ENCODE assay signal across 24 mouse cellular contexts in genomic region chr14:110224678-110225446, GRCm38 (mm10).
DNase-seq lines count a peak whose midpoint lies in the region; ATAC-seq and TF ChIP-seq lines count a peak whose summit lies in the region.
"Had no signal": no experiment of that assay in that cellular context is flagged by ENCODE, and none has a peak within 500 bp of the region (broad histone marks: within the 10 kb centered on the region; RNA-seq: fewer than 3 reads in every experiment).

No protein-coding gene starts in this region.

- H3K9me3 ChIP-seq in lung, embryonic 15.5 days = no peaks in the 10 kb centered on the region
- no peaks in the 10 kb centered on the region for H3K9me3 ChIP-seq in midbrain, embryonic 11.5 days (ENCODE audit: control insufficient read depth, low read length)
- no peaks in the 10 kb centered on the region for H3K9me3 ChIP-seq in midbrain, embryonic 14.5 days (ENCODE audit: control insufficient read depth, low read length)
- H3K9me3 ChIP-seq: forebrain, embryonic 10.5 days; forebrain, embryonic 13.5 days; heart, embryonic 12.5 days; heart, embryonic 15.5 days; hindbrain, embryonic 10.5 days; hindbrain, embryonic 13.5 days had no signal

- DNase-seq in lung, postnatal 36 days = no peak
- peak; percentile 78 for DNase-seq in midbrain, embryonic 11.5 days (ENCODE audit: low spot score, missing footprints)
- DNase-seq in midbrain, embryonic 14.5 days = no peak
- DNase-seq in retina, embryonic 14.5 days (ENCODE audit: low spot score) = peak; percentile 6
- DNase-seq in kidney, adult 9 months = no peak
- DNase-seq in thymus, adult 2 months = no peak
- DNase-seq: adrenal gland, adult 8-10 months; adrenal gland, postnatal 36 days; cerebellum, adult 11-12 months; cerebellum, adult 9-10 months; cerebellum, postnatal 14 days; gastrocnemius, postnatal 25 days; heart, adult 18-20 months; heart, postnatal 10 days; heart, postnatal 36 days had no signal

- peak; percentile 89; the same call in 1 of the 2 replicates for ATAC-seq in lung, embryonic 15.5 days (ENCODE audit: borderline replicate concordance, extremely low read depth, low FRiP score, low TSS enrichment)
- no peak for ATAC-seq in midbrain, embryonic 11.5 days (ENCODE audit: low FRiP score)
- ATAC-seq in midbrain, embryonic 14.5 days (ENCODE audit: low FRiP score, low TSS enrichment) = no peak
- ATAC-seq: CD4-positive, CD25-positive, alpha-beta regulatory T cell, adult 4 months; forebrain, embryonic 13.5 days; hindbrain, embryonic 16.5 days had no signal

- H3K27me3 ChIP-seq in lung, embryonic 15.5 days = no peaks in the 10 kb centered on the region
- no peaks in the 10 kb centered on the region for H3K27me3 ChIP-seq in midbrain, embryonic 11.5 days (ENCODE audit: control insufficient read depth, insufficient read depth, low read length)
- H3K27me3 ChIP-seq in midbrain, embryonic 14.5 days (ENCODE audit: control insufficient read depth, insufficient read depth, low read length) = no peaks in the 10 kb centered on the region
- H3K27me3 ChIP-seq in thymus, adult 2 months (ENCODE audit: control insufficient read depth, insufficient read depth, low read length) = no peaks in the 10 kb centered on the region
- H3K27me3 ChIP-seq: forebrain, embryonic 13.5 days; heart, embryonic 12.5 days; heart, embryonic 15.5 days; hindbrain, embryonic 13.5 days had no signal

- 32% methylated on average over 6 of the region's 6 CpGs for WGBS in lung, embryonic 15.5 days
- 83% methylated on average over 6 of the region's 6 CpGs for WGBS in midbrain, embryonic 11.5 days
- WGBS in midbrain, embryonic 14.5 days = 83% methylated on average over 6 of the region's 6 CpGs
- WGBS in thymus, adult 2 months = 88% methylated on average over 6 of the region's 6 CpGs

- no peak for TF ChIP-seq POLR2A in thymus, adult 2 months (IDR thresholded peaks at IDR 0.05; ENCODE audit: control insufficient read depth, extremely low read depth, insufficient read depth, low read length, poor library complexity)

- no peak for TF ChIP-seq CTCF in thymus, adult 2 months (IDR thresholded peaks at IDR 0.05; ENCODE audit: borderline replicate concordance, control insufficient read depth, extremely low read depth, insufficient read depth, low read length, poor library complexity)

- no peak overlapping the region for H3K27ac ChIP-seq in lung, embryonic 15.5 days
- no peak overlapping the region for H3K27ac ChIP-seq in midbrain, embryonic 11.5 days (ENCODE audit: low read depth, low read length)
- no peak overlapping the region for H3K27ac ChIP-seq in midbrain, embryonic 14.5 days (replicated peaks; ENCODE audit: low read depth, low read length)
- no peak overlapping the region for H3K27ac ChIP-seq in thymus, adult 2 months (ENCODE audit: control insufficient read depth, insufficient read depth, low read length)
- H3K27ac ChIP-seq: forebrain, embryonic 10.5 days; forebrain, embryonic 13.5 days; heart, embryonic 15.5 days; hindbrain, embryonic 10.5 days; hindbrain, embryonic 13.5 days had no signal

- no peak overlapping the region for H3K4me2 ChIP-seq in lung, embryonic 15.5 days
- no peak overlapping the region for H3K4me2 ChIP-seq in midbrain, embryonic 11.5 days
- H3K4me2 ChIP-seq in midbrain, embryonic 14.5 days (ENCODE audit: low read length) = no peak overlapping the region
- H3K4me2 ChIP-seq: forebrain, embryonic 13.5 days; heart, embryonic 12.5 days; heart, embryonic 15.5 days; hindbrain, embryonic 13.5 days had no signal

- no peak overlapping the region for H3K9ac ChIP-seq in lung, embryonic 15.5 days
- no peak overlapping the region for H3K9ac ChIP-seq in midbrain, embryonic 11.5 days (ENCODE audit: low read length)
- no peak overlapping the region for H3K9ac ChIP-seq in midbrain, embryonic 14.5 days (replicated peaks; ENCODE audit: low read length)
- H3K9ac ChIP-seq: forebrain, embryonic 13.5 days; heart, embryonic 12.5 days; heart, embryonic 15.5 days; hindbrain, embryonic 13.5 days had no signal

- no peaks in the 10 kb centered on the region for H3K4me1 ChIP-seq in lung, embryonic 15.5 days
- H3K4me1 ChIP-seq in midbrain, embryonic 11.5 days (ENCODE audit: control insufficient read depth, insufficient read depth, low read length) = no peaks in the 10 kb centered on the region
- no peaks in the 10 kb centered on the region for H3K4me1 ChIP-seq in midbrain, embryonic 14.5 days (ENCODE audit: control insufficient read depth, insufficient read depth, low read length)
- no peaks in the 10 kb centered on the region for H3K4me1 ChIP-seq in thymus, adult 2 months (replicated peaks; ENCODE audit: control insufficient read depth, insufficient read depth, low read length)
- H3K4me1 ChIP-seq: forebrain, embryonic 10.5 days; forebrain, embryonic 13.5 days; heart, embryonic 12.5 days; heart, embryonic 15.5 days; hindbrain, embryonic 10.5 days; hindbrain, embryonic 13.5 days had no signal

- no peak overlapping the region for H3K4me3 ChIP-seq in lung, embryonic 15.5 days
- H3K4me3 ChIP-seq in midbrain, embryonic 11.5 days (ENCODE audit: low read depth, low read length) = no peak overlapping the region
- no peak overlapping the region for H3K4me3 ChIP-seq in midbrain, embryonic 14.5 days (replicated peaks; ENCODE audit: low read depth, low read length)
- no peak overlapping the region for H3K4me3 ChIP-seq in thymus, adult 2 months (ENCODE audit: control insufficient read depth, insufficient read depth, low read length)
- H3K4me3 ChIP-seq: forebrain, embryonic 10.5 days; forebrain, embryonic 13.5 days; heart, embryonic 12.5 days; heart, embryonic 15.5 days; hindbrain, embryonic 10.5 days; hindbrain, embryonic 13.5 days had no signal

- no peaks in the 10 kb centered on the region for H3K36me3 ChIP-seq in lung, embryonic 15.5 days
- no peaks in the 10 kb centered on the region for H3K36me3 ChIP-seq in midbrain, embryonic 11.5 days (ENCODE audit: control insufficient read depth, insufficient read depth, low read length)
- no peaks in the 10 kb centered on the region for H3K36me3 ChIP-seq in midbrain, embryonic 14.5 days (ENCODE audit: control insufficient read depth, insufficient read depth, low read length)
- no peaks in the 10 kb centered on the region for H3K36me3 ChIP-seq in thymus, adult 2 months (ENCODE audit: control insufficient read depth, insufficient read depth, low read length)
- H3K36me3 ChIP-seq: forebrain, embryonic 10.5 days; heart, embryonic 12.5 days; heart, embryonic 15.5 days; hindbrain, embryonic 10.5 days; hindbrain, embryonic 13.5 days had no signal

Comparison
In these comparisons a context has a peak if more than half of its experiments do, and no peak if none do; other contexts are left out.
1. DNase-seq: peak in midbrain, embryonic 11.5 days (single experiment) and retina, embryonic 14.5 days (single experiment); none in lung, postnatal 36 days (single experiment), midbrain, embryonic 14.5 days (single experiment), kidney, adult 9 months (single experiment) and thymus, adult 2 months (single experiment).